Mouse (Mus musculus) cerebellum, postnatal 25 days (tissue): ENCODE results near the gene Zzef1.
"Not testable (repeated sequence)": the region's sequence is repeated elsewhere in the genome, so short reads cannot be mapped to it uniquely, and the experiment has no call there.

Experiments used
- DNase-seq, 2 experiments: peaks; one replicate each; pipeline ENCODE4 v3.0.0; 2021; ENCODE audit warnings: mixed read lengths in 2 of 2

Zzef1 gene

GRCm38 (mm10) chr11:72795455-72796295 lies at the start of gene Zzef1, which contains the start of gene Cyb5d2:
Zzef1 (plus strand) TSS chr11:72796226.
Cyb5d2 (minus strand) TSS chr11:72796142.
- peak; percentile 93 to 96 for DNase-seq

DNA sequence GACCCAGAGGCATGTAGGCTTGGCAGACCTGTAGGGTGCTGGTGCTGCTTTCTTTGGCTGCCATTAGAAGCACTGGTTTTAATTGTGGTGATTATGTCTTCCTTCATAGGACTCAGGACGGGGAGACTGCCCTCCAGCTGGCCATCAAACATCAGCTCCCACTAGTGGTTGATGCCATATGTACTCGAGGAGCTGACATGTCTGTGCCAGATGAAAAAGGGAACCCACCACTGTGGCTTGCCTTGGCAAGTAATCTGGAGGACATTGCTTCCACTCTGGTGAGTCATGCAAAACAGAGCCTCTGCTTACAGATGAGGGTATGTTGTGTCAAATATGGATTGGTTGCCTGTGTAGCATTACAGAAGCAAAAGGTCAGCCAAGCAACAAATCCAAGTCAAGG lies 44.1 kb upstream of the Zzef1 start:
- no peak for DNase-seq

GRCm38 (mm10) chr11:72758316-72758715 lies 37.7 kb upstream of the Zzef1 start:
- DNase-seq, result peak; percentile 49 to 71

- DNase-seq, result no peak
Measured at GRCm38 (mm10) chr11:72759581-72759980, 36.4 kb upstream of the Zzef1 start.

DNA sequence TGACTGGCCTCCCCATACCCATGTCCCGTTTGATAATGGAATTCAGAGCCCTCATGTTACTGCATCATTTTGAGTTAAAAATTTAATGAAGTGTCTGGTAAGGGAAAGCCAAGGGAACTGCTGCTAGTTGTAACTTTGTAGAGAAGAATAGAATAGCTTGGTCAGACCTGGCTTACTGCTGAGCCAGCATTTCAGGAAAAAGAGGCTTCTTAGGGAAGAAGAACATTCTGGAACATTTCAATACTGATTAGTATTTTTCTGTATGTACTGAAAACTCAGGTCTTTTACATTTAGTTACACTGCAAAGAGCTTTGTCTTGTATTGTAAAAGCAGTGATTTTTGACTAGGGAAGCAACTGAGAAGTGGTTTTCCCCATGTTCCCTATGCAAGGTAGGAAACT lies 35.2 kb upstream of the Zzef1 start:
- no peak for DNase-seq

DNA sequence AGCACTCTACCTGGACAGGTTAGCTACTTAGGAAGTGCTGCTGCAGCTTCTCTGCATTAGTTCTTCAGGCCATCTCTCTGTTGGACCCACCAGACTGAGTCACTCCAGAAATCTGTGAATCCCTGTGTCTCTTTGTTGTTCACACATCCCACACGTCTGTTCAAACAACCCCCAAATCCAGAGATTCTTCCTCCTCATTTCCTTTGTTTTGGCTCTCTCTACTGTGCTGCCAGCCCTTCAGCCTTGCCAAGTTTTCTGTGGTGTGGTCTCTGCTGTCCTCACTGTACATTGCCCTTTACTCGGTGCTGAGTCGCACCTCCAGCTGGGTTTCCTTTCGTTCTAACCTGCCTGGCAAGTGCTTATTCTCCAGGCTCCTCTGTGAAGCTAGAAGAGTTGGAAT lies 31.8 kb upstream of the Zzef1 start:
- DNase-seq, result no peak

GRCm38 (mm10) chr11:72767716-72768115 lies 28.3 kb upstream of the Zzef1 start:
- no peak for DNase-seq

- DNase-seq, result no peak
Measured at GRCm38 (mm10) chr11:72769061-72769460, 27.0 kb upstream of the Zzef1 start.

DNA sequence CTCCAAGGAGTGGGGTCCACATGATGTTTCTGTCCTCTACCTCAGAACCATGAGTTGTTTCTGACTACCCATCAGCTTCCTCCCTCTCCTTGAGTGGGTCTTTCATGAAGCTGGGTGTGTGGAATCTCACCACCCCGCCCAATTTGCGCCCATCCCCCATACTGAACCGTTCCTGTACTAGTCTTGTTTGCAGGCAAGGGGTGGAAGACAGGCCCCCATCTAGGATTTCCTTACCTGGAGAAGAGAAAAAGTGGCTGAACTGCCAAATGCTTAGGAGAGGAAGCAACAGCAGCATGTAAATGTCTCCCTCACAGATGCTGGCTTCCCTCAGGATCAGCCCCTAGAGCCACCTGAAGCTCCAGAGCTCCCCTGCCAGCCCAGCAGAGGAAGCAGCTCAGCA lies 25.7 kb upstream of the Zzef1 start:
- DNase-seq, result no peak

DNA sequence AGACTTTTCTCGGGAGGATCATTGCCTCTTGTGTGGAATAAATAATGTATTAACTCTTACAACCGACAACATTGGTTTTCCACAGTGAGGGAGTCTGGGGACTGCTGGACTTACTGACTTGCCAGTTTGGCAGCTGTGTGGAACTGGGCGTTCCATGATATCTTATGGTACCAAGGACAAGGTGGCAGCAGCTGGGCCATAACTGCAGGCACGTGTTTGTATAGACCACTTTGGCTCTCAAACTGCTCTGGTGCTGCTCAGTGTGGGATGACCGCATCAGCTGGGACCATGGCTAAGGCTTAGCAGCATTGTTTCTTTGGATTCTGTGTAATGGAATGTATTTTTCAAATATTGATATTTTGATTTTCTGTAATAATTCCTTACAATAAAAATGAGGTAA lies 25.2 kb upstream of the Zzef1 start:
- DNase-seq, result no peak

DNA sequence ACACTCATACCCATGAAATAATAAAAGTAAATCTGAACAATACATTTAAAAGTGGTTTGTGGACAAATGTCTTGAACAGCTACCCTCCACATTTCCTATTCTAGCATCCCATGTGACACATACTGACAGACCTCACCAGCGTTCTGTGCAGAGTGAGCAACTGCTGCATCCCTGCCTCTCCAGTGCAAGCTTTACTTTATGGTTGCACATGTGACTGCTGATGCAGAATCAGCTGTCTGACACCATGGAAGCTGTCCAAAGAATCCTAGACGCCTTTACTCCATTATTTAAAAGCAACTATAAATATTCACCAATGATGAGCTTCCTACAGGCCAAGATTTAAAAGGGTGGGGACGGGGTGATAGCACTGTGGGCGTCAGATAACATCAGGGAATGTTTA lies 24.6 kb upstream of the Zzef1 start:
- no peak for DNase-seq

DNA sequence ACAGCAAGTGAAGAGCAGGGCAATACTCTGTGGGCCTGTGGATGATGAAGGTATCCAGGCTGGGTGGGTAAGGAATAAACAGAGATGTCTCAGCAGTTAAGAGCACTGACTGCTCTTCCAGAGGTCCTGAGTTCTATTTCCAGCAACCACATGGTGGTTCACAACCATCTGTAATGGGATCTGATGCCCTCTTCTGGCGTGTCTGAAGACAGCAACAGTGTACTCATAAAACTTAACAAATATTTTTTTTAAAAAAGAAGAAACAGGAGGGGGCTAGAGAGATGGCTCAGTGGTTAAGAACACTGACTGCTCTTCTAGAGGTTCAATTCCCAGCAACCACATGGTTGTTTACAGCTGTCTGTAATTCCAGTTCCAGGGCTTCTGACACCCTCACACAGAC lies 23.4 kb upstream of the Zzef1 start:
- DNase-seq, result not testable (repeated sequence)

DNA sequence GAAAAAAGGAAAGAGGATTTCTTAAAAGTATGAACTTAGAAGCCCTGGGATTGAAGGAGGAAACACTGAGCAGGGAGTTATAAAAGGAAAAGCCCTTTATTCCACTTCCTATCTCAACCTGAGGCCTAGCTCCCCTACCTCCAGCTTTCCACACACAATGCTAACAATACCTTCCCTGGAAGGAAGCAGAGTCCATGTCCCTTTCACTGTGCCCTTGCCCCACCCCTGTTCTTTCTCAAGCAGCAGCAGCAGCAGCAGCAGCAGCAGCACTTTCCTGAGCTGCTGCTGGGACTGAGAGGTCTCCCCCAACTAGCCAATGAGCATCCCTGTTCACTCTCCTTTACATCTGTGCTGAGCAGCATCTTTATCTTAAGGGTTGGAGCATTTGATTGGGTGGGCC lies 17.1 kb upstream of the Zzef1 start:
- DNase-seq, result no peak

GRCm38 (mm10) chr11:72782103-72782502 lies 13.9 kb upstream of the Zzef1 start:
- DNase-seq, result no peak

GRCm38 (mm10) chr11:72782503-72782902 lies 13.5 kb upstream of the Zzef1 start:
- no peak for DNase-seq

DNA sequence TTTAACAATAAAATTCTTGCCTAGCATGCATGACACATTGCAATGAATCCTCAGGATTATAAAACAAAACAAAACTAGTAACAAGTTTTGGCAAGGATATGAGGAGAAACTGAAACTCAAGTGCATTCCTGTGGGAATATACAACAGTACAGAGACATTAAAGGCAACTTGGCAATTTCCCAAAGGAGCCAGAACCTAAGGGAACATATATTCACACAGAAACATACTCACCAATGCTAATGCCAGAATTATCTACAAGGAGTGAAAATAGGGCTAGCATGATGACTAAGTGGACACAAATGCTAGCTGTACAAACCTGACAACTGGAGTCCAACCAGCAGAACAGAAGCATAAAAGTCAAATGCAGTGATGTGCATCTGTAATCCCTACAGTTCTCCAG lies 4.0 kb upstream of the Zzef1 start:
- no peak for DNase-seq

- DNase-seq, result no peak
Measured at GRCm38 (mm10) chr11:72795149-72795454, 924 bp upstream of the Zzef1 start.

DNA sequence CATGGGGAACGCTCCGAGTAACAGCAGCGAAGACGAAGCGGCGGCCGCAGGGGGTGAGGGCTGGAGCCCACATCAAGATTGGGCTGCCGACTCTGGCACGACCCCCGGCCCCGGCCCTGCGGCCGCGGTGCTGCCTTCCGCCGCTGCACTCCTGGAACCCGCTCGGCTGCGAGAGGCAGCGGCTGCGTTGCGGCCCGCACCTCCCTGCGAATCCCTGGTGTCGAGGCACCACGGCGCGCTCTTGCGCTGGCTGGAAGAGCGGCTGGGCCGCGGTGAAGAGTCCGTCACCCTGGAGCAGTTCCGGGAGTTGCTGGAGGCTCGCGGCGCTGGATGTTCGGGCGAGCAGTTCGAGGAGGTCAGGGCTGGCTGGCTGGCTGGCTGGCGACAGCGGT lies 266 bp downstream of the Zzef1 start:
- no peak for DNase-seq

DNA sequence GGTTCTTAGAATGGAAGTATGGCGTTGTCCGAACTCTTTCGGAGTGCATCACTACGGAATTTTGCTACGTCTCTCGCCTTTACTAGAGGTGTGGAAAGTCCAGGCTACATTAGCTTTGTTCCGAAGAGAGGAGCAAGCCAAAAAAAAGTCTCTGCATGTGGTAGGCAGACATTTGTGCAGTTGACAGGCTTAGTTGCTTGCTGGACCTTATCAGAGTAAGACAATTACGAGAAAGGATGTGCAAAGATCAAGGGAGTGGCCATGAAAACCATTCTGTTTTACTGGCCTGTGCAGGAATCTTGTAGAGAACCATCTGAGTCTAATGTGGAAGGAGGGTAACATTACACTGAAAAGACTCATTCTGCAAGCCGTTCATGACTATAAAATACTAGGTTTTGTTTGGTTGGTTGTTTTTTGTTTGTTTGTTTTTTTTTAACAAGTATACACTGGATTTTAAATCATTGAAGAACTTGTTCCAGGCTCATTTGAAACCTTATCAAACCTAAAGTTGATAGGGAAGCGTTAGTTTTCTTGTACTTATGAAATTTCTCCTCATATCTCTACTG lies 830 bp downstream of the Zzef1 start:
- no peak for DNase-seq

GRCm38 (mm10) chr11:72798112-72798511 lies 2.1 kb downstream of the Zzef1 start:
- no peak for DNase-seq

DNA sequence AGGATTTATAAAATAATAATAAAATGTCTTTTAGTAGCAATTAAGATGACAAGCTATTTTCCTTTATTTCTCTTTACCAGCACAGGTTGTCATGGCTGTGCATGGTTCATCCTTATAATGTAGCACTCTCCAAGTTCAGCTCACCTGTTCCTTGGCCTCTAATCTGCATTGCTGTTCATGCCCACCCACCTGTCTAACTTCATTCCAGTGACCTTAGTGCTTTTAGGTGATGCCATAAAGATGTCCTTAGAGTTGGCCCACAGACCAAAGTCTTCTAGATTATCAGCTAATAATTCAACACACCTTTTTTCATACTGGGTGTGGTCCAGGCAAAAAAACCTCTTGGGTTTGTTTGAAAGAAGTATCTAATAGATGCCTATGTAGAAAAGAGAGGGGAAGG lies 5.2 kb downstream of the Zzef1 start:
- DNase-seq, result no peak

GRCm38 (mm10) chr11:72803038-72803437 lies 7.0 kb downstream of the Zzef1 start:
- DNase-seq, result no peak

GRCm38 (mm10) chr11:72804586-72804985 lies 8.6 kb downstream of the Zzef1 start:
- DNase-seq, result no peak

- no peak for DNase-seq
Measured at GRCm38 (mm10) chr11:72805232-72805631, 9.2 kb downstream of the Zzef1 start.

- peak; percentile 29 to 59 for DNase-seq
Measured at GRCm38 (mm10) chr11:72806556-72806955, 10.5 kb downstream of the Zzef1 start.
